Mouse (Mus musculus) megakaryocyte, embryonic 14.5 days (primary cell): Measurements from ENCODE around the gene Col15a1.

ENCODE experiments used
- FLI1 ChIP-seq: IDR thresholded peaks from 2 replicates; pipeline ENCODE4 v1.6.1; 2012; ENCODE audit warnings: low read length, inconsistent platforms, mixed read lengths
- GATA1 ChIP-seq: IDR thresholded peaks from 3 replicates; pipeline ENCODE4 v1.6.1; 2012; ENCODE audit warnings: mixed read lengths, low read length, inconsistent platforms, borderline replicate concordance

DNA sequence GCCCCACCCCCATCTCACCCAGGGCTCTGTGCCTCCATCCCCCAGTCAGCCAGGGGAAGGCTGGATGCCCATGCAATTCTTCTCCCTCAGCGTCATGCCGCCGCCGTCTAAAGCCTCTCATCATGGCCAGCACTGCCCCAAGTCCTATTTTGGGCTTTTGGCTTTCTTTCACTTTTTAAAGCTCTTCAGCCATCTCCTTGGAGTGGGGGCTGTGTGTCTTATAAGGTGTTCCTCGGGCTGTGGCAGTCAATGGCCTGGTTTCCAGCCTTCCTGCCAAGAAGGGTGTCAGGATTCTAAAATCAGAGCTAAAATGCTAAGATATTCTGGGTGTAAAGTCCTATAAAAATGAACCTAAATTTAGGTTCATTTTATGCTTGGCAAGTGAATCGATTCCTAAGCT, 39.6 kb downstream of the Col15a1 start:
- TF ChIP-seq GATA1: no peak
- TF ChIP-seq FLI1: no peak
